Comparison of ENCODE assay signal across 8 mouse cellular contexts in the genomic region with DNA sequence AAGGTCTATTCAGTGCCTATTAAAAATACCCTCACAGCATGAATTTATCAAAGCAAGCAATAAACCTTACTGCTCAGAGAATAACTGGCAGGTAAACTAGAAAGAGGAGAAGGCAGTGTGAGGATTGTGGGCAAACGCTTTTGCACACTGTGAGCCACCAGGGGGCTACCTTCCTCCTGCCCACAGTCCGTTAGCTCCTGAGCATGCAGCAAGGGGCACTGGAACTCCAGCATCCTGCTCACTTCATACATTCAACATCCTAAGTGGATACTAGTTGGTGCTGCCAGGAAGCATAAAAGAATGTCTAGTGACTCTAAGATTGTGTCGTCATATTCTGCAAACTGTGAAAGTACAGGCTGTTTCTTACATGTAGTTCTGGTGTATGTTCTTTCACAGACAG.
A peak's percentile ranks its signal among the peaks of the same experiment; 100 is the strongest.
DNase-seq lines count a peak whose midpoint lies in the region; ATAC-seq lines count a peak whose summit lies in the region.

No protein-coding gene starts in this region.

- intact Hi-C loops in left cerebral cortex, postnatal 4 days (cut with DNase I): no loop called here

- DNase-seq in left cerebral cortex, postnatal 4 days: peak; percentile 34
- no peak for DNase-seq in left cerebral cortex, adult 8-10 months (ENCODE audit: low spot score in 2 of 2)
- DNase-seq in R1 (ENCODE audit: low read depth, low spot score): peak; percentile 33
- no peak for DNase-seq in adrenal gland, postnatal 14 days
- DNase-seq in cerebellum, adult 9-10 months: no peak
- no peak for DNase-seq in cerebellum, postnatal 36 days

- ATAC-seq in CD4-positive, CD25-positive, alpha-beta regulatory T cell, adult 4 months: peak; percentile 15
- ATAC-seq in megakaryocyte-erythroid progenitor cell, adult 5-6 weeks (replicated peaks; ENCODE audit: low FRiP score, low TSS enrichment, poor library complexity, severe bottlenecking): peak; percentile 90

Comparison
In these comparisons a context has a peak if more than half of its experiments do, and no peak if none do; other contexts are left out.
1. DNase-seq: peak in left cerebral cortex, postnatal 4 days (single experiment) and R1 (single experiment); none in left cerebral cortex, adult 8-10 months (0 of 2), adrenal gland, postnatal 14 days (single experiment), cerebellum, adult 9-10 months (single experiment) and cerebellum, postnatal 36 days (0 of 2).